In the genomic region with DNA sequence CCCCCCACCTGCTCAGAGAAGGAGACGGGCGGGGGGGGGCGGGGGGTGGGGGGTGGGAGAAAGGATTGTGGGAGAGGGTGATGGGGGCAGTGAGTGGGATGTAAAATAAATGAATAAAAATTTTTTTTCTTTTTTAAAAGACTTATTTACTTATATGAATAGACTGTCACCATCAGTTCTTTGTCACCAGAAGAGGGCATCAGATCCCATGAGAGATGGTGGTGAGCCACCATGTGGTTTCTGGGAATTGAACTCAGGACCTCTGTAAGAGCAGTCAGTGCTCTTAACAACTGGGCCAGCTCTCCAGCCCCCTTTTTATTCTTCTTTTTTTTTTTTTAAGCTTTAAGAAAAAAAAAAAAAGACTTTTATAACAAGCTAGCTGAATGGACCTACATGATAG, we compare ENCODE assay signal across 17 mouse cellular contexts. TPM values are rescaled to one million over a fixed set of nuclear protein-coding genes. Genes with fewer than 3 reads are reported as not detected.
DNase-seq lines count a peak whose midpoint lies in the region; ATAC-seq lines count a peak whose summit lies in the region.
"Had no signal": no experiment of that assay in that cellular context is flagged by ENCODE, and none has a peak within 500 bp of the region (broad histone marks: within the 10 kb centered on the region; RNA-seq: fewer than 3 reads in every experiment).

No protein-coding gene starts in this region.

- no peaks in the 10 kb centered on the region for H3K9me3 ChIP-seq in liver, embryonic 12.5 days (replicated peaks)
- H3K9me3 ChIP-seq in liver, embryonic 16.5 days (replicated peaks; ENCODE audit: control insufficient read depth, low read length) = no peaks in the 10 kb centered on the region
- H3K9me3 ChIP-seq: G1E; hindbrain, embryonic 13.5 days had no signal

- peak overlapping the region; percentile 76 for H3K27ac ChIP-seq in liver, embryonic 12.5 days
- peak overlapping the region; percentile 64; the same call in 1 of the 2 replicates for H3K27ac ChIP-seq in liver, embryonic 16.5 days (ENCODE audit: low read length)
- H3K27ac ChIP-seq: hindbrain, embryonic 13.5 days had no signal

- no peak for ATAC-seq in CD4-positive, CD25-positive, alpha-beta regulatory T cell, adult 4 months
- no peak for ATAC-seq in liver, embryonic 12.5 days
- no peak for ATAC-seq in liver, embryonic 16.5 days (ENCODE audit: low read depth)

- H3K9ac ChIP-seq in liver, embryonic 12.5 days = peak overlapping the region; percentile 29; the same call in 1 of the 2 replicates
- H3K9ac ChIP-seq in liver, embryonic 16.5 days (ENCODE audit: low read depth, low read length) = no peak overlapping the region
- H3K9ac ChIP-seq: hindbrain, embryonic 13.5 days had no signal

- WGBS in liver, embryonic 12.5 days (ENCODE audit: insufficient replicate concordance) = 31% methylated on average over 3 of the region's 3 CpGs
- WGBS in liver, embryonic 16.5 days (ENCODE audit: insufficient replicate concordance) = 27% methylated on average over 3 of the region's 3 CpGs

- H3K4me2 ChIP-seq in liver, embryonic 12.5 days = peak overlapping the region; percentile 48
- H3K4me2 ChIP-seq in liver, embryonic 16.5 days (ENCODE audit: low read depth, low read length) = no peak overlapping the region
- H3K4me2 ChIP-seq: hindbrain, embryonic 13.5 days had no signal

- H3K36me3 ChIP-seq in liver, embryonic 12.5 days = peaks cover 69% of the 10 kb centered on the region
- peaks cover 19% of the 10 kb centered on the region for H3K36me3 ChIP-seq in liver, embryonic 16.5 days (ENCODE audit: control insufficient read depth, insufficient read depth)

- no peak overlapping the region for H3K4me3 ChIP-seq in liver, embryonic 12.5 days
- no peak overlapping the region for H3K4me3 ChIP-seq in liver, embryonic 16.5 days (ENCODE audit: low read depth, low read length)
- H3K4me3 ChIP-seq: hindbrain, embryonic 13.5 days; myocyte had no signal

- DNase-seq in CD4-positive, CD25-positive, alpha-beta regulatory T cell, adult 2 months (ENCODE audit: low read depth, low spot score) = peak; percentile 63
- DNase-seq in liver = no peak
- DNase-seq in B cell, adult 2 months = peak; percentile 31 to 45
- no peak for DNase-seq in cerebellum, adult 18-20 months
- DNase-seq in frontal cortex, postnatal 10 days (ENCODE audit: low spot score in 2 of 2) = no peak
- DNase-seq: cerebellum, adult 8-10 months; heart, adult 11 months; heart, postnatal 10 days; kidney, adult 2 months; kidney, postnatal 4 days; right cerebral cortex, adult 18-20 months had no signal

- peaks cover 87% of the 10 kb centered on the region for H3K4me1 ChIP-seq in liver, embryonic 12.5 days
- H3K4me1 ChIP-seq in liver, embryonic 16.5 days (ENCODE audit: control insufficient read depth, low read depth, low read length) = peaks cover 55% of the 10 kb centered on the region

- H3K27me3 ChIP-seq in liver, embryonic 12.5 days (replicated peaks) = no peaks in the 10 kb centered on the region
- no peaks in the 10 kb centered on the region for H3K27me3 ChIP-seq in liver, embryonic 16.5 days (ENCODE audit: control insufficient read depth, insufficient read depth, low read depth, low read length)
- H3K27me3 ChIP-seq: hindbrain, embryonic 13.5 days had no signal

RNA-seq across cellular contexts. Expression of a gene that starts 7.1 kb away (rescaled TPM):
- polyA plus RNA-seq in CD4-positive, CD25-positive, alpha-beta regulatory T cell, adult 4 months (2017; shearing (Covaris generic)) = 10 to 100 TPM; 61.2 to 71.5 TPM
- 48.0 and 48.4 TPM in 2 replicates for polyA plus RNA-seq in liver, embryonic 12.5 days (2016; fragmentation: Nextera tagmentation; extraction: Ambion mirVana)
- polyA plus RNA-seq in liver, embryonic 16.5 days (2015; fragmentation: Nextera tagmentation; extraction: Ambion mirVana) = 23.6 and 24.6 TPM in 2 replicates

Comparison
In these comparisons a context has a peak if more than half of its experiments do, and no peak if none do; other contexts are left out.
1. DNase-seq: peak in CD4-positive, CD25-positive, alpha-beta regulatory T cell, adult 2 months (single experiment) and B cell, adult 2 months (2 of 2); none in liver (single experiment), cerebellum, adult 18-20 months (0 of 2) and frontal cortex, postnatal 10 days (0 of 2).